Comparison of ENCODE assay signal across 22 mouse cellular contexts in genomic region chr13:67201656-67202055, GRCm38 (mm10). TPM values are rescaled to one million over a fixed set of nuclear protein-coding genes. Genes with fewer than 3 reads are reported as not detected.
A peak's percentile ranks its signal among the peaks of the same experiment; 100 is the strongest.
DNase-seq lines count a peak whose midpoint lies in the region; ATAC-seq lines count a peak whose summit lies in the region.
"Had no signal": no experiment of that assay in that cellular context is flagged by ENCODE, and none has a peak within 500 bp of the region (broad histone marks: within the 10 kb centered on the region; RNA-seq: fewer than 3 reads in every experiment).

No protein-coding gene starts in this region.

- 79% methylated on average over 3 of the region's 3 CpGs for WGBS in kidney, embryonic 14.5 days

- H3K27me3 ChIP-seq in kidney, embryonic 14.5 days (ENCODE audit: control insufficient read depth, insufficient read depth, low read length), result no peaks in the 10 kb centered on the region
- H3K27me3 ChIP-seq: embryonic facial prominence, embryonic 13.5 days; embryonic facial prominence, embryonic 15.5 days; forebrain, embryonic 12.5 days had no signal

- no peak overlapping the region for H3K4me2 ChIP-seq in kidney, embryonic 14.5 days (replicated peaks; ENCODE audit: low read depth, low read length)
- H3K4me2 ChIP-seq: embryonic facial prominence, embryonic 13.5 days; embryonic facial prominence, embryonic 15.5 days; forebrain, embryonic 12.5 days had no signal

- DNase-seq in layer of hippocampus, adult 18-20 months (ENCODE audit: low spot score in 2 of 2), result peak; percentile 44 to 53
- DNase-seq in layer of hippocampus, postnatal 10 days (ENCODE audit: low spot score in 2 of 2), result no peak
- DNase-seq in layer of hippocampus, adult 9-10 months (ENCODE audit: low spot score), result peak; percentile 11
- DNase-seq in layer of hippocampus, postnatal 36 days, result peak; percentile 14 to 24
- no peak for DNase-seq in testis, postnatal 14 days (ENCODE audit: low spot score)
- DNase-seq: adrenal gland, adult 2 months; adrenal gland, postnatal 10 days; adrenal gland, postnatal 25 days; cerebellum, adult 11 months; cerebellum, adult 18-20 months; cerebellum, adult 8-10 months; cerebellum, adult 9-11 months; cerebellum, postnatal 14 days; cerebellum, postnatal 36 days; embryo, embryonic 11 days had no signal

- H3K4me1 ChIP-seq in kidney, embryonic 14.5 days (ENCODE audit: control insufficient read depth, insufficient read depth, low read length), result no peaks in the 10 kb centered on the region
- H3K4me1 ChIP-seq: embryonic facial prominence, embryonic 13.5 days; embryonic facial prominence, embryonic 15.5 days; forebrain, embryonic 10.5 days; forebrain, embryonic 12.5 days had no signal

- H3K27ac ChIP-seq in kidney, embryonic 14.5 days (ENCODE audit: low read depth, low read length), result no peak overlapping the region
- H3K27ac ChIP-seq: embryonic facial prominence, embryonic 13.5 days; embryonic facial prominence, embryonic 15.5 days; forebrain, embryonic 10.5 days; forebrain, embryonic 12.5 days had no signal

- no peak for ATAC-seq in kidney, embryonic 14.5 days (ENCODE audit: low FRiP score, low TSS enrichment)
- ATAC-seq: forebrain, embryonic 14.5 days had no signal

- H3K36me3 ChIP-seq in kidney, embryonic 14.5 days (ENCODE audit: control insufficient read depth, insufficient read depth, low read length), result no peaks in the 10 kb centered on the region
- H3K36me3 ChIP-seq: embryonic facial prominence, embryonic 13.5 days; embryonic facial prominence, embryonic 15.5 days; forebrain, embryonic 10.5 days; forebrain, embryonic 12.5 days had no signal

- no peak overlapping the region for H3K9ac ChIP-seq in kidney, embryonic 14.5 days (ENCODE audit: low read depth, low read length)
- H3K9ac ChIP-seq: embryonic facial prominence, embryonic 13.5 days; embryonic facial prominence, embryonic 15.5 days; forebrain, embryonic 12.5 days had no signal

- no peaks in the 10 kb centered on the region for H3K9me3 ChIP-seq in kidney, embryonic 14.5 days (ENCODE audit: control insufficient read depth, low read length)
- H3K9me3 ChIP-seq: embryonic facial prominence, embryonic 13.5 days; embryonic facial prominence, embryonic 15.5 days; forebrain, embryonic 10.5 days; forebrain, embryonic 12.5 days had no signal

- no peak overlapping the region for H3K4me3 ChIP-seq in kidney, embryonic 14.5 days (ENCODE audit: low read length)
- H3K4me3 ChIP-seq: embryonic facial prominence, embryonic 13.5 days; embryonic facial prominence, embryonic 15.5 days; erythroblast, embryonic 14.5 days; forebrain, embryonic 10.5 days; forebrain, embryonic 12.5 days had no signal

RNA-seq across cellular contexts. Expression of gene Zfp455, which starts 7.3 kb away (rescaled TPM):
- total RNA-seq in layer of hippocampus, adult 18-20 months (2021), result 1 to 10 TPM; 3.0 to 3.5 TPM
- 1 to 10 TPM; 2.6 to 2.8 TPM for total RNA-seq in layer of hippocampus, postnatal 10 days (2021)
- total RNA-seq in layer of hippocampus, postnatal 36 days (2021), result 1 to 10 TPM; 3.0 to 3.5 TPM
- polyA plus RNA-seq in kidney, embryonic 14.5 days (2014; fragmentation: Nextera tagmentation; extraction: Ambion mirVana), result 1.3 and 2.1 TPM in 2 replicates
- polyA plus RNA-seq: adrenal gland, adult 2 months had no signal

RNA-seq across cellular contexts. Expression of gene Rsl1, which starts 28.7 kb away (rescaled TPM):
- 1 to 10 TPM; 5.6 to 6.6 TPM for total RNA-seq in layer of hippocampus, adult 18-20 months (2021)
- 1 to 10 TPM; 5.6 to 7.1 TPM for total RNA-seq in layer of hippocampus, postnatal 10 days (2021)
- 1 to 10 TPM; 5.1 to 5.8 TPM for total RNA-seq in layer of hippocampus, postnatal 36 days (2021)
- 4.7 and 5.6 TPM in 2 replicates for polyA plus RNA-seq in kidney, embryonic 14.5 days (2014; fragmentation: Nextera tagmentation; extraction: Ambion mirVana)
- polyA plus RNA-seq: erythroblast, embryonic 14.5 days had no signal

Comparison
In these comparisons a context has a peak if more than half of its experiments do, and no peak if none do; other contexts are left out.
1. DNase-seq: peak in layer of hippocampus, adult 18-20 months (2 of 2), layer of hippocampus, adult 9-10 months (single experiment) and layer of hippocampus, postnatal 36 days (2 of 2); none in layer of hippocampus, postnatal 10 days (0 of 2) and testis, postnatal 14 days (single experiment).